Mouse (Mus musculus): ENCODE data around the gene Axin2. TPM values are rescaled to one million over a fixed set of nuclear protein-coding genes. Genes with fewer than 3 reads are reported as not detected.
A peak's percentile ranks its signal among the peaks of the same experiment; 100 is the strongest.

Axin2 gene
- polyA plus RNA-seq, 1 experiment from 2014 or later, result 8.5 TPM

GRCm38 (mm10) chr11:108912174-108912573, 8.0 kb upstream of the Axin2 start:
- 92% methylated on average over 12 of the region's 12 CpGs for WGBS
- no peaks in the 10 kb centered on the region for H3K27me3 ChIP-seq (ENCODE audit: control insufficient read depth, insufficient read depth, low read depth, low read length)
- 0 out of 2 replicates have a peak, but pooled peaks cover 3% of the 10 kb centered on the region for H3K9me3 ChIP-seq (ENCODE audit: control insufficient read depth, low read length)
- no peak for ATAC-seq (ENCODE audit: low read depth)
- no peaks in the 10 kb centered on the region for H3K36me3 ChIP-seq (ENCODE audit: control insufficient read depth, insufficient read depth, low read length)
- no peak overlapping the region for H3K4me2 ChIP-seq (ENCODE audit: low read depth, low read length)
- H3K4me3 ChIP-seq (ENCODE audit: low read length), result no peak overlapping the region
- H3K4me1 ChIP-seq (replicated peaks; ENCODE audit: control insufficient read depth, insufficient read depth, low read length), result peaks cover 16% of the 10 kb centered on the region
- H3K27ac ChIP-seq (ENCODE audit: low read length), result no peak overlapping the region
- no peak overlapping the region for H3K9ac ChIP-seq (ENCODE audit: low read length)

- Histone ChIP-seq H3K4me1 (replicated peaks; ENCODE audit: control insufficient read depth, insufficient read depth, low read length) (peaks cover 21% of the 10 kb centered on the region), H3K4me3 (ENCODE audit: low read length) (no peak overlapping the region), H3K27ac (ENCODE audit: low read length) (peak overlapping the region; percentile 48), H3K36me3 (ENCODE audit: control insufficient read depth, insufficient read depth, low read length) (no peaks in the 10 kb centered on the region), H3K9ac (ENCODE audit: low read length) (no peak overlapping the region), H3K9me3 (ENCODE audit: control insufficient read depth, low read length) (0 out of 2 replicates have a peak, but pooled peaks cover 3% of the 10 kb centered on the region), H3K4me2 (ENCODE audit: low read depth, low read length) (no peak overlapping the region), H3K27me3 (ENCODE audit: control insufficient read depth, insufficient read depth, low read depth, low read length) (no peaks in the 10 kb centered on the region)
- 12% methylated on average over 12 of the region's 12 CpGs for WGBS
- no peak for ATAC-seq (ENCODE audit: low read depth)
These were observed 2.5 kb upstream of the Axin2 start for GRCm38 (mm10) chr11:108917422-108918324.

GRCm38 (mm10) chr11:108920636-108921505, 722 bp downstream of the Axin2 start:
- under 1% methylated on average over 91 of the region's 104 CpGs for WGBS
- Histone ChIP-seq H3K4me2 (ENCODE audit: low read depth, low read length) (peak overlapping the region; percentile 91), H3K9me3 (ENCODE audit: control insufficient read depth, low read length) (0 out of 2 replicates have a peak, but pooled peaks cover 3% of the 10 kb centered on the region), H3K9ac (ENCODE audit: low read length) (peak overlapping the region; percentile 98), H3K36me3 (ENCODE audit: control insufficient read depth, insufficient read depth, low read length) (no peaks in the 10 kb centered on the region), H3K27me3 (ENCODE audit: control insufficient read depth, insufficient read depth, low read depth, low read length) (no peaks in the 10 kb centered on the region), H3K27ac (ENCODE audit: low read length) (peak overlapping the region; percentile 100), H3K4me1 (replicated peaks; ENCODE audit: control insufficient read depth, insufficient read depth, low read length) (peaks cover 43% of the 10 kb centered on the region), H3K4me3 (ENCODE audit: low read length) (peak overlapping the region; percentile 94)
- peak; percentile 85 for ATAC-seq (ENCODE audit: low read depth)

- H3K9ac ChIP-seq (ENCODE audit: low read length), result peak overlapping the region; percentile 98
- H3K4me1 ChIP-seq (replicated peaks; ENCODE audit: control insufficient read depth, insufficient read depth, low read length), result peaks cover 53% of the 10 kb centered on the region
- peak overlapping the region; percentile 94 for H3K4me3 ChIP-seq (ENCODE audit: low read length)
- H3K36me3 ChIP-seq (ENCODE audit: control insufficient read depth, insufficient read depth, low read length), result no peaks in the 10 kb centered on the region
- under 1% methylated on average over 60 of the region's 62 CpGs for WGBS
- peak; percentile 11; the same call in 1 of the 2 replicates for ATAC-seq (ENCODE audit: low read depth)
- no peaks in the 10 kb centered on the region for H3K27me3 ChIP-seq (ENCODE audit: control insufficient read depth, insufficient read depth, low read depth, low read length)
- H3K9me3 ChIP-seq (ENCODE audit: control insufficient read depth, low read length), result 0 out of 2 replicates have a peak, but pooled peaks cover 2% of the 10 kb centered on the region
- H3K27ac ChIP-seq (ENCODE audit: low read length), result peak overlapping the region; percentile 100
- peak overlapping the region; percentile 91 for H3K4me2 ChIP-seq (ENCODE audit: low read depth, low read length)
These were observed 1.6 kb downstream of the Axin2 start for GRCm38 (mm10) chr11:108921506-108922455.

GRCm38 (mm10) chr11:108922511-108923187, 2.5 kb downstream of the Axin2 start:
- H3K27ac ChIP-seq (ENCODE audit: low read length), result peak overlapping the region; percentile 100

GRCm38 (mm10) chr11:108923188-108923575, 3.0 kb downstream of the Axin2 start:
- H3K27ac ChIP-seq (ENCODE audit: low read length), result peak overlapping the region; percentile 15; the same call in 1 of the 2 replicates
- no peak for ATAC-seq (ENCODE audit: low read depth)
- WGBS, result 2% methylated on average over 15 of the region's 17 CpGs
- H3K9me3 ChIP-seq (ENCODE audit: control insufficient read depth, low read length), result no peaks in the 10 kb centered on the region
- peak overlapping the region; percentile 98 for H3K9ac ChIP-seq (ENCODE audit: low read length)
- no peaks in the 10 kb centered on the region for H3K36me3 ChIP-seq (ENCODE audit: control insufficient read depth, insufficient read depth, low read length)
- peaks cover 57% of the 10 kb centered on the region for H3K4me1 ChIP-seq (replicated peaks; ENCODE audit: control insufficient read depth, insufficient read depth, low read length)
- H3K4me3 ChIP-seq (ENCODE audit: low read length), result peak overlapping the region; percentile 94
- H3K4me2 ChIP-seq (ENCODE audit: low read depth, low read length), result peak overlapping the region; percentile 91
- no peaks in the 10 kb centered on the region for H3K27me3 ChIP-seq (ENCODE audit: control insufficient read depth, insufficient read depth, low read depth, low read length)

More at GRCm38 (mm10) chr11:108922511-108923187, 2.5 kb downstream of the Axin2 start:
- Histone ChIP-seq H3K4me1 (replicated peaks; ENCODE audit: control insufficient read depth, insufficient read depth, low read length) (peaks cover 56% of the 10 kb centered on the region), H3K9me3 (ENCODE audit: control insufficient read depth, low read length) (no peaks in the 10 kb centered on the region), H3K4me2 (ENCODE audit: low read depth, low read length) (peak overlapping the region; percentile 91), H3K36me3 (ENCODE audit: control insufficient read depth, insufficient read depth, low read length) (no peaks in the 10 kb centered on the region), H3K9ac (ENCODE audit: low read length) (peak overlapping the region; percentile 98), H3K27me3 (ENCODE audit: control insufficient read depth, insufficient read depth, low read depth, low read length) (no peaks in the 10 kb centered on the region), H3K4me3 (ENCODE audit: low read length) (peak overlapping the region; percentile 94)
- 0% methylated on average over 27 of the region's 32 CpGs for WGBS
- no peak for ATAC-seq (ENCODE audit: low read depth)

- no peaks in the 10 kb centered on the region for H3K27me3 ChIP-seq (ENCODE audit: control insufficient read depth, insufficient read depth, low read depth, low read length)
- 23% methylated on average over 13 of the region's 13 CpGs for WGBS
- peaks cover 61% of the 10 kb centered on the region for H3K4me1 ChIP-seq (replicated peaks; ENCODE audit: control insufficient read depth, insufficient read depth, low read length)
- peak overlapping the region; percentile 94 for H3K4me3 ChIP-seq (ENCODE audit: low read length)
- no peak overlapping the region for H3K27ac ChIP-seq (ENCODE audit: low read length)
- no peaks in the 10 kb centered on the region for H3K9me3 ChIP-seq (ENCODE audit: control insufficient read depth, low read length)
- no peak for ATAC-seq (ENCODE audit: low read depth)
- peak overlapping the region; percentile 98 for H3K9ac ChIP-seq (ENCODE audit: low read length)
- H3K36me3 ChIP-seq (ENCODE audit: control insufficient read depth, insufficient read depth, low read length), result no peaks in the 10 kb centered on the region
- peak overlapping the region; percentile 91 for H3K4me2 ChIP-seq (ENCODE audit: low read depth, low read length)
These were observed 3.6 kb downstream of the Axin2 start for GRCm38 (mm10) chr11:108923781-108924180.

GRCm38 (mm10) chr11:108924346-108924745, 4.2 kb downstream of the Axin2 start:
- Histone ChIP-seq H3K9me3 (ENCODE audit: control insufficient read depth, low read length) (no peaks in the 10 kb centered on the region), H3K4me3 (ENCODE audit: low read length) (peak overlapping the region; percentile 94), H3K4me1 (replicated peaks; ENCODE audit: control insufficient read depth, insufficient read depth, low read length) (peaks cover 62% of the 10 kb centered on the region), H3K9ac (ENCODE audit: low read length) (peak overlapping the region; percentile 52), H3K4me2 (ENCODE audit: low read depth, low read length) (peak overlapping the region; percentile 91), H3K27me3 (ENCODE audit: control insufficient read depth, insufficient read depth, low read depth, low read length) (no peaks in the 10 kb centered on the region), H3K36me3 (ENCODE audit: control insufficient read depth, insufficient read depth, low read length) (no peaks in the 10 kb centered on the region), H3K27ac (ENCODE audit: low read length) (0 out of 2 replicates have a peak overlapping the region, but pooled peaks have one; percentile 43)
- WGBS, result 5% methylated on average over 5 of the region's 5 CpGs
- ATAC-seq (ENCODE audit: low read depth), result no peak

Data from lung, embryonic 16.5 days (tissue).